Mouse (Mus musculus) thymus, postnatal 14 days (tissue): ENCODE measurements around the gene Olfr1022.

Experiments
- DNase-seq: peaks from one replicate; pipeline ENCODE4 v3.0.0; 2021

Gene Olfr1022

DNA sequence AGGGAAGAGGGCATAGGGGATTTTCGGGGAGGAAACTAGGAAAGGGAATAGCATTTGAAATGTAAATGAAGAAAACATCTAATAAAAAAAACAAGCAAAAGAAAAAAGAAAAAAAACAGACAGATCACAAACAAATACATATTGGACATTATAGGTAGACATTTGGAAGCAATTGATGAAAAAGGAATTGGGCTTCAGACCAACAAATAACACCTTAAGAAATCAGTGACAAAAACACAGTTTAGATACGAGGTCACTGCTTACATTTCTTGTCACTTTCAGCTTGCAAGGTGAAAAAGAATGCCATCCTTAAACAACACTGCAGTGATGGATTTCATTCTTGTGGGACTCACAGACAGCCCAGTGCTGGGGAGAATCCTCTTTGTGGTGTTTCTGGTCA is at the start of gene Olfr1022:
Gene Olfr1022, plus strand, starts transcription at position 301 of the 400 bp plus-strand sequence.
- DNase-seq, result no peak

DNA sequence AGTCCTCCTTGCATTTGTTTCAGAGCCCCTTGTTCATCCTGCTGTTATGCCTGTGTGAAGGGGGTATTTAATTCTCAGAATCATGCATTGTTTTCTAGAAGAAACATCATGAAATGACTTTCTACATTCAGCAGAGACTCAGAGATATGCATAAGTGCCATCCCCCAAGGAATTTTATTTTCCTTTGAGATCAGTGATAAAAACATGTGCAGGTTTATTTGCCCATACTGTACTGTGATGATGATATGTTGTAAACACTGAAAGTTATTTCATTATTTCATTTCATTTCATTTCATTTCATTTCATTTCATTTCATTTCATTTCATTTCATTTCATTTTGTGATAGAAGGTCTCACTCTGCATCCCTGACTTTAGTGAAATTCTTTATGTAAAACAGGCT is 23.0 kb upstream of the Olfr1022 start, which contains the start of gene Olfr1019:
Gene Olfr1019, minus strand, starts transcription at position 101 of the 400 bp plus-strand sequence.
- no peak for DNase-seq

DNA sequence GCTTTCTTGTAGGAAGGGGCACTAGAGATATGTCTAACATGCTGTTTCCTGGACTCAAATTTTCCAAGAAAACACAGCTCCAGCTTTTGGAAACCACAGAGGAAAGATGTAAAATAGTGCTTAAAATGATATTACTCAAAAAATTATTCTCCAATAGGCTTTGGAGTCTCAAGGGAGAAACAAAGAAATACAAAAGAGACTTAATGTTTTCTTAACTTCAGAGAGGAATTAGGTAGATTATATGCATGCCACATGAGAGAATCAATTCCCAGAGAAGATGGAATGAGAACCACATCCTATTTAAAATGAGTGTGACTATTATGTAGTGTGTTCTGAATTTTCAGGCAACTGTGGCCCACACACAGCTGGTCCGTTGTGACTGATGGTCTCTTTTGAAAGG is 21.7 kb upstream of the Olfr1022 start, which contains the start of gene Olfr1020:
Gene Olfr1020, plus strand, starts transcription at position 301 of the 400 bp plus-strand sequence.
- DNase-seq, result no peak

DNA sequence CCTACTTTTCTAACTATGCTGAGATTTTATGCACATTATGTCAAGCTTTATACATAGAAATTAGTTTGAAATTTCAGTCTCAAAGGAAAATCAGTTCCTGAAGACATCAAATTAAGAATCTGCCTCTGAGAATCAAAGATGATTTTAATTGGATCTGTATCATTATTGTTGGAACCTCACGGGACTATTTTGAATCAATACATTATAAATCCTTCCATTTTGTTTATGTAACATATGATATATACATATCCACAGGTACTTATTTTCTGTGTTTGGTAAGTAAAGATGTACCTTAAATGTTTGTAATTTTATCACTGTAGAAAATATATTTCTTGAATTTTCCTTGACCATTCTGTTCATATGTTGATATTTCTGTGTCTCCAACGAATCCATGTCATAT is 16.9 kb downstream of the Olfr1022 start, which contains the start of gene Olfr1023:
Gene Olfr1023, plus strand, starts transcription at position 301 of the 400 bp plus-strand sequence.
- no peak for DNase-seq

DNA sequence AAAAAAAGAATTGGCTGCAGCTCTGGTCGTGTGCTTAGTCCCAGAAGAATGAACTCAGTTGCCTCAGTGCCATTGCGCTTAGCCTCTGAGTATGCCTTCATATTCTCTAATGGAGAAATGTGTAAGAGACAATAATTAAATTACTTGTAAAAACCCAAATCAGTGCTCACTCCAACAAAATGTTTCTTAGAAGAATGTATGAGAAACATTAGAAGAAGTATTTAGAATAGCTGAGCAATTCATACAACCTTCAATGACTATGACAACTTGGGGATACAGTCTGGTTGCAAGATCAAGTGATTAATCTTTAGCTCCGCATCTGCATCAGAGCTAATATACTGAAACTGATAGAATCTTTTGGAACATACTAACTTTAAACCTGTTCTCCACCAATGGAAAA is 36.6 kb downstream of the Olfr1022 start, which contains the start of gene Olfr1024:
Gene Olfr1024, minus strand, starts transcription at position 101 of the 400 bp plus-strand sequence.
- DNase-seq, result no peak

DNA sequence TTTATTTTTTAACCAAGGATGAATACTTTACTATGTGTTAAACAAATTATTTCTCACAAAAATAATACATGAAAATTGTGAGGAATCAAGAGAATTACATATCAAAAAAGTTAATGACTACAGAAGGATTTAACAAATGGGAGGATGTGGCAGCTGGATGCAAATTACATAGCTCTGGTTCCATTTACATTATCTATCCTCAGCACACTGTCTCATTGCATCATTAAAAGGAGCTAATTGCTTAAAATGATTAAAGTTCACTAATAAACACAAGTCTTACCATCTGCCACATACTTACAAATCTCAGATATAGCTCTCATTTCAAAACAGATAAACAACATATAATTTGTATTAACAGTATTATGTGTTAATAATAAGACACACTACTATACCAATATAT is 44.8 kb downstream of the Olfr1022 start:
- no peak for DNase-seq

DNA sequence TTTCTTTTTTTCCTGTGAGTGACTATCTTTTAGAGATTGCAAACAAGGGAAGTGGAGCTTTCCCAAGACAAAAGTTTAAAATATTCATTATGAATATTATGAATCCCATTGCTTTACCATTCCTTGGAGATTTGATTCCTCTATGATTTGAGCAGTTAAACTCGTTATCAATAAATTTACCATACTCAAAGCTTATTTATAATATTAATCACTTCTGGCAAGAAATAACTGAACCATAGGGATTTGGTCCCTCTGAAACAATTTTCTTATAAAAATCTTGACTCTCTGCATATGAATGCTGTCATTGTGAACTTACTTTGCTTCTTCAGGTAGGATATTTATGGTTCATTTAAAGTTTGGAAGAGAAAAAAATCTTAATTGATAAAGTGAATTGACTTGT is 46.5 kb downstream of the Olfr1022 start, which contains the start of gene Olfr1025-ps1:
Gene Olfr1025-ps1, plus strand, starts transcription at position 301 of the 400 bp plus-strand sequence.
- DNase-seq, result no peak
